ENCODE assay signal across 30 mouse cellular contexts in the genomic region with DNA sequence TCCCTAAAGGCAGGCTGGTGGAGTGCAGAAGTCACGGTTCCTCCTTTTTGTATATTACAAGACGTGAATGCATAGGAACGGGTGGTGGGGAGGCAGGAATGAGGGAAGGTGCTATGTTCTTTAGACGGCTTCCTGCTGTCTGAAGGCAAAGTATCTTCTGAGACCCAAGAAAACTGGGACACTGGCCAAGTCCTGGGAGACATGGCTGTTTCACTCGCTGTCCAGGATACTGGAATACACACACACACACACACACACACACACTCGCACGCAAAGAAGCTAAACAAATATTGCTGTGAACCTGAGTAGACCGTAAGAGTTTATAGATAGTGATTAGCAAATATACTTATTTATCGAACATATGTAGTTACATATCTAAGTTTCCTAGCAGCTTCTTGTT. TPM values are rescaled to one million over a fixed set of nuclear protein-coding genes. Genes with fewer than 3 reads are reported as not detected.
DNase-seq lines count a peak whose midpoint lies in the region; ATAC-seq and TF ChIP-seq lines count a peak whose summit lies in the region.
"Had no signal": no experiment of that assay in that cellular context is flagged by ENCODE, and none has a peak within 500 bp of the region (broad histone marks: within the 10 kb centered on the region; RNA-seq: fewer than 3 reads in every experiment).

No protein-coding gene starts in this region.

- H3K4me3 ChIP-seq in embryonic facial prominence, embryonic 14.5 days (ENCODE audit: low read depth, low read length): no peak overlapping the region
- no peak overlapping the region for H3K4me3 ChIP-seq in embryonic facial prominence, embryonic 10.5 days
- H3K4me3 ChIP-seq in midbrain, postnatal 0 days (ENCODE audit: low read depth, low read length): no peak overlapping the region
- H3K4me3 ChIP-seq in midbrain, embryonic 14.5 days (replicated peaks; ENCODE audit: low read depth, low read length): no peak overlapping the region
- H3K4me3 ChIP-seq: forebrain, embryonic 10.5 days; midbrain, embryonic 13.5 days; myocyte had no signal

- no peaks in the 10 kb centered on the region for H3K27me3 ChIP-seq in embryonic facial prominence, embryonic 14.5 days (replicated peaks; ENCODE audit: control insufficient read depth, insufficient read depth, low read length)
- no peaks in the 10 kb centered on the region for H3K27me3 ChIP-seq in embryonic facial prominence, embryonic 10.5 days (replicated peaks; ENCODE audit: low read depth, poor library complexity, severe bottlenecking)
- H3K27me3 ChIP-seq in midbrain, postnatal 0 days (ENCODE audit: insufficient read depth, low read length): no peaks in the 10 kb centered on the region
- H3K27me3 ChIP-seq in midbrain, embryonic 14.5 days (ENCODE audit: control insufficient read depth, insufficient read depth, low read length): no peaks in the 10 kb centered on the region
- H3K27me3 ChIP-seq: midbrain, embryonic 13.5 days had no signal

- 0 out of 2 replicates have a peak, but pooled peaks cover 4% of the 10 kb centered on the region for H3K4me1 ChIP-seq in embryonic facial prominence, embryonic 14.5 days (ENCODE audit: control insufficient read depth, insufficient read depth, low read length)
- H3K4me1 ChIP-seq in embryonic facial prominence, embryonic 10.5 days: peaks cover 3% of the 10 kb centered on the region
- H3K4me1 ChIP-seq in midbrain, postnatal 0 days (ENCODE audit: insufficient read depth, low read length): no peaks in the 10 kb centered on the region
- H3K4me1 ChIP-seq in midbrain, embryonic 14.5 days (ENCODE audit: control insufficient read depth, insufficient read depth, low read length): no peaks in the 10 kb centered on the region
- H3K4me1 ChIP-seq: forebrain, embryonic 10.5 days; midbrain, embryonic 13.5 days had no signal

- ATAC-seq in embryonic facial prominence, embryonic 14.5 days (ENCODE audit: low read depth): no peak
- no peak for ATAC-seq in midbrain, postnatal 0 days (ENCODE audit: low FRiP score)
- no peak for ATAC-seq in midbrain, embryonic 14.5 days (ENCODE audit: low FRiP score, low TSS enrichment)
- ATAC-seq in granulocyte monocyte progenitor cell, adult 5-6 weeks (replicated peaks; ENCODE audit: poor library complexity, severe bottlenecking): no peak
- ATAC-seq: activated CD4-positive, CD25-positive, alpha-beta regulatory T cell, adult 4 months; forebrain, postnatal 0 days; intestine, embryonic 16.5 days; midbrain, embryonic 13.5 days had no signal

- no peaks in the 10 kb centered on the region for H3K36me3 ChIP-seq in embryonic facial prominence, embryonic 14.5 days (ENCODE audit: control insufficient read depth, insufficient read depth, low read length)
- no peaks in the 10 kb centered on the region for H3K36me3 ChIP-seq in embryonic facial prominence, embryonic 10.5 days (replicated peaks)
- H3K36me3 ChIP-seq in midbrain, postnatal 0 days (ENCODE audit: insufficient read depth, low read length): no peaks in the 10 kb centered on the region
- no peaks in the 10 kb centered on the region for H3K36me3 ChIP-seq in midbrain, embryonic 14.5 days (ENCODE audit: control insufficient read depth, insufficient read depth, low read length)
- H3K36me3 ChIP-seq: forebrain, embryonic 10.5 days; G1E; midbrain, embryonic 13.5 days had no signal

- no peaks in the 10 kb centered on the region for H3K9me3 ChIP-seq in embryonic facial prominence, embryonic 14.5 days (ENCODE audit: control insufficient read depth, low read length)
- H3K9me3 ChIP-seq in embryonic facial prominence, embryonic 10.5 days: no peaks in the 10 kb centered on the region
- no peaks in the 10 kb centered on the region for H3K9me3 ChIP-seq in midbrain, postnatal 0 days (ENCODE audit: low read length)
- no peaks in the 10 kb centered on the region for H3K9me3 ChIP-seq in midbrain, embryonic 14.5 days (ENCODE audit: control insufficient read depth, low read length)
- H3K9me3 ChIP-seq: forebrain, embryonic 10.5 days; G1E; midbrain, embryonic 13.5 days had no signal

- H3K4me2 ChIP-seq in embryonic facial prominence, embryonic 14.5 days (ENCODE audit: low read depth, low read length): no peak overlapping the region
- no peak overlapping the region for H3K4me2 ChIP-seq in midbrain, postnatal 0 days (ENCODE audit: low read depth, low read length, poor library complexity, severe bottlenecking)
- H3K4me2 ChIP-seq in midbrain, embryonic 14.5 days (ENCODE audit: low read length): no peak overlapping the region
- H3K4me2 ChIP-seq: hindbrain, embryonic 14.5 days; midbrain, embryonic 13.5 days had no signal

- 78% methylated on average over 9 of the region's 9 CpGs for WGBS in embryonic facial prominence, embryonic 14.5 days
- 87% methylated on average over 9 of the region's 9 CpGs for WGBS in embryonic facial prominence, embryonic 10.5 days
- 88% methylated on average over 9 of the region's 9 CpGs for WGBS in midbrain, postnatal 0 days
- WGBS in midbrain, embryonic 14.5 days: 89% methylated on average over 9 of the region's 9 CpGs

- H3K9ac ChIP-seq in embryonic facial prominence, embryonic 14.5 days (ENCODE audit: low read depth, low read length): no peak overlapping the region
- no peak overlapping the region for H3K9ac ChIP-seq in midbrain, postnatal 0 days (replicated peaks; ENCODE audit: low read length, poor library complexity, severe bottlenecking)
- H3K9ac ChIP-seq in midbrain, embryonic 14.5 days (replicated peaks; ENCODE audit: low read length): no peak overlapping the region
- H3K9ac ChIP-seq: forebrain, postnatal 0 days; hindbrain, embryonic 14.5 days; midbrain, embryonic 13.5 days had no signal

- H3K27ac ChIP-seq in embryonic facial prominence, embryonic 14.5 days (replicated peaks; ENCODE audit: low read depth, low read length): no peak overlapping the region
- no peak overlapping the region for H3K27ac ChIP-seq in embryonic facial prominence, embryonic 10.5 days (replicated peaks)
- H3K27ac ChIP-seq in midbrain, postnatal 0 days (ENCODE audit: low read depth, low read length): no peak overlapping the region
- no peak overlapping the region for H3K27ac ChIP-seq in midbrain, embryonic 14.5 days (replicated peaks; ENCODE audit: low read depth, low read length)
- H3K27ac ChIP-seq: forebrain, embryonic 10.5 days; hindbrain, embryonic 14.5 days; midbrain, embryonic 13.5 days had no signal

- DNase-seq in embryonic facial prominence, embryonic 14.5 days (ENCODE audit: low spot score): peak; percentile 14
- no peak for DNase-seq in embryonic facial prominence, embryonic 10.5 days (ENCODE audit: low spot score)
- peak; percentile 59 for DNase-seq in kidney, adult 9 months
- DNase-seq in kidney, adult 11 months: no peak
- peak; percentile 3 for DNase-seq in midbrain, postnatal 0 days (ENCODE audit: low spot score)
- no peak for DNase-seq in midbrain, embryonic 14.5 days
- no peak for DNase-seq in layer of hippocampus, adult 11-12 months (ENCODE audit: low spot score)
- DNase-seq: adrenal gland, postnatal 25 days; cerebellum, adult 11 months; embryo, embryonic 11 days; forebrain, postnatal 0 days; heart, adult 11 months; right cerebral cortex, postnatal 14 days; spleen, adult 18-20 months; thymus, adult 2 months had no signal

- no peak for TF ChIP-seq CTCF in midbrain, postnatal 0 days (IDR thresholded peaks at IDR 0.05)

RNA-seq across cellular contexts. Expression of a gene that starts 2.8 kb away (rescaled TPM):
- not detected in 2 replicates for polyA plus RNA-seq in embryonic facial prominence, embryonic 14.5 days (2014; fragmentation: Nextera tagmentation; extraction: Ambion mirVana)
- not detected in 2 replicates for polyA plus RNA-seq in embryonic facial prominence, embryonic 10.5 days (2016; fragmentation: Nextera tagmentation; extraction: Ambion mirVana)
- not detected in 2 replicates for total RNA-seq in midbrain, postnatal 0 days (2014; rRNA removed)
- not detected in 2 replicates for polyA plus RNA-seq in midbrain, postnatal 0 days (2015; fragmentation: Nextera tagmentation; extraction: Ambion mirVana)
- polyA plus RNA-seq in midbrain, embryonic 14.5 days (2014; fragmentation: Nextera tagmentation; extraction: Ambion mirVana): not detected in 2 replicates
- not detected in 2 replicates for total RNA-seq in granulocyte monocyte progenitor cell, adult 5-6 weeks (2014; fragmentation: Nextera tagmentation)
- total RNA-seq in granulocyte monocyte progenitor cell, adult 5-6 weeks (2017): not detected in 2 replicates
- total RNA-seq: adrenal gland, postnatal 25 days; forebrain, postnatal 0 days; gastrocnemius, adult 18-20 months; layer of hippocampus, adult 8-10 months; left cerebral cortex, postnatal 25 days; megakaryocyte, adult 5-6 weeks had no signal
- polyA plus RNA-seq: activated CD4-positive, CD25-positive, alpha-beta regulatory T cell, adult 4 months; forebrain, embryonic 10.5 days; forebrain, postnatal 0 days; G1E; heart, embryonic 16.5 days; hindbrain, embryonic 14.5 days; myocyte; neural tube, embryonic 14.5 days had no signal

RNA-seq across cellular contexts. Expression of a gene that starts 25.5 kb away (rescaled TPM):
- 0.52 and 0.56 TPM in 2 replicates for polyA plus RNA-seq in embryonic facial prominence, embryonic 14.5 days (2014; fragmentation: Nextera tagmentation; extraction: Ambion mirVana)
- polyA plus RNA-seq in embryonic facial prominence, embryonic 10.5 days (2016; fragmentation: Nextera tagmentation; extraction: Ambion mirVana): not detected in 2 replicates
- 0.05 TPM in 1 of 2 replicates, not detected in the other for total RNA-seq in midbrain, postnatal 0 days (2014; rRNA removed)
- polyA plus RNA-seq in midbrain, postnatal 0 days (2015; fragmentation: Nextera tagmentation; extraction: Ambion mirVana): not detected in 2 replicates
- polyA plus RNA-seq in midbrain, embryonic 14.5 days (2014; fragmentation: Nextera tagmentation; extraction: Ambion mirVana): not detected in 2 replicates
- total RNA-seq in granulocyte monocyte progenitor cell, adult 5-6 weeks (2014; fragmentation: Nextera tagmentation): not detected in 2 replicates
- total RNA-seq in granulocyte monocyte progenitor cell, adult 5-6 weeks (2017): not detected in 2 replicates
- total RNA-seq: layer of hippocampus, adult 8-10 months; megakaryocyte, adult 5-6 weeks had no signal
- polyA plus RNA-seq: activated CD4-positive, CD25-positive, alpha-beta regulatory T cell, adult 4 months; forebrain, embryonic 10.5 days; forebrain, postnatal 0 days; G1E; heart, embryonic 16.5 days; hindbrain, embryonic 14.5 days; midbrain, embryonic 13.5 days; myocyte; neural tube, embryonic 14.5 days had no signal

RNA-seq across cellular contexts. Expression of a gene that starts 50.1 kb away (rescaled TPM):
- 0.10 TPM in 1 of 2 replicates, not detected in the other for polyA plus RNA-seq in embryonic facial prominence, embryonic 14.5 days (2014; fragmentation: Nextera tagmentation; extraction: Ambion mirVana)
- polyA plus RNA-seq in embryonic facial prominence, embryonic 10.5 days (2016; fragmentation: Nextera tagmentation; extraction: Ambion mirVana): not detected in 2 replicates
- total RNA-seq in midbrain, postnatal 0 days (2014; rRNA removed): not detected in 2 replicates
- polyA plus RNA-seq in midbrain, postnatal 0 days (2015; fragmentation: Nextera tagmentation; extraction: Ambion mirVana): not detected in 2 replicates
- not detected in 2 replicates for polyA plus RNA-seq in midbrain, embryonic 14.5 days (2014; fragmentation: Nextera tagmentation; extraction: Ambion mirVana)
- not detected in 2 replicates for total RNA-seq in granulocyte monocyte progenitor cell, adult 5-6 weeks (2014; fragmentation: Nextera tagmentation)
- not detected in 2 replicates for total RNA-seq in granulocyte monocyte progenitor cell, adult 5-6 weeks (2017)
- total RNA-seq: forebrain, postnatal 0 days; layer of hippocampus, adult 8-10 months; left cerebral cortex, postnatal 25 days; megakaryocyte, adult 5-6 weeks had no signal
- polyA plus RNA-seq: activated CD4-positive, CD25-positive, alpha-beta regulatory T cell, adult 4 months; forebrain, embryonic 10.5 days; forebrain, postnatal 0 days; G1E; hindbrain, embryonic 14.5 days; limb, embryonic 14.5 days; midbrain, embryonic 13.5 days had no signal

RNA-seq across cellular contexts. Expression of a gene that starts 57.9 kb away (rescaled TPM):
- polyA plus RNA-seq in embryonic facial prominence, embryonic 14.5 days (2014; fragmentation: Nextera tagmentation; extraction: Ambion mirVana): not detected in 2 replicates
- not detected in 2 replicates for polyA plus RNA-seq in embryonic facial prominence, embryonic 10.5 days (2016; fragmentation: Nextera tagmentation; extraction: Ambion mirVana)
- 0.11 TPM in 1 of 2 replicates, not detected in the other for total RNA-seq in midbrain, postnatal 0 days (2014; rRNA removed)
- not detected in 2 replicates for polyA plus RNA-seq in midbrain, postnatal 0 days (2015; fragmentation: Nextera tagmentation; extraction: Ambion mirVana)
- polyA plus RNA-seq in midbrain, embryonic 14.5 days (2014; fragmentation: Nextera tagmentation; extraction: Ambion mirVana): not detected in 2 replicates
- total RNA-seq in granulocyte monocyte progenitor cell, adult 5-6 weeks (2014; fragmentation: Nextera tagmentation): not detected in 2 replicates
- not detected in 2 replicates for total RNA-seq in granulocyte monocyte progenitor cell, adult 5-6 weeks (2017)
- total RNA-seq: adrenal gland, postnatal 25 days; forebrain, postnatal 0 days; gastrocnemius, adult 18-20 months; layer of hippocampus, adult 8-10 months; left cerebral cortex, postnatal 25 days; megakaryocyte, adult 5-6 weeks had no signal
- polyA plus RNA-seq: activated CD4-positive, CD25-positive, alpha-beta regulatory T cell, adult 4 months; forebrain, embryonic 10.5 days; forebrain, postnatal 0 days; G1E; heart, embryonic 16.5 days; hindbrain, embryonic 14.5 days; midbrain, embryonic 13.5 days; myocyte; neural tube, embryonic 14.5 days had no signal

Comparison
In these comparisons a context has a peak if more than half of its experiments do, and no peak if none do; other contexts are left out.
1. DNase-seq: peak in embryonic facial prominence, embryonic 14.5 days (single experiment), kidney, adult 9 months (single experiment) and midbrain, postnatal 0 days (single experiment); none in embryonic facial prominence, embryonic 10.5 days (single experiment), kidney, adult 11 months (single experiment), midbrain, embryonic 14.5 days (single experiment) and layer of hippocampus, adult 11-12 months (single experiment).